Mouse (Mus musculus) CD4-positive, CD25-positive, alpha-beta regulatory T cell, adult 2 months (primary cell): ENCODE measurements around the gene Nrxn2.

Experiments used
- DNase-seq: peaks from one replicate; pipeline ENCODE4 v3.0.0-alpha.2; 2012; ENCODE audit warnings: low read depth, low spot score

Gene Nrxn2

DNA sequence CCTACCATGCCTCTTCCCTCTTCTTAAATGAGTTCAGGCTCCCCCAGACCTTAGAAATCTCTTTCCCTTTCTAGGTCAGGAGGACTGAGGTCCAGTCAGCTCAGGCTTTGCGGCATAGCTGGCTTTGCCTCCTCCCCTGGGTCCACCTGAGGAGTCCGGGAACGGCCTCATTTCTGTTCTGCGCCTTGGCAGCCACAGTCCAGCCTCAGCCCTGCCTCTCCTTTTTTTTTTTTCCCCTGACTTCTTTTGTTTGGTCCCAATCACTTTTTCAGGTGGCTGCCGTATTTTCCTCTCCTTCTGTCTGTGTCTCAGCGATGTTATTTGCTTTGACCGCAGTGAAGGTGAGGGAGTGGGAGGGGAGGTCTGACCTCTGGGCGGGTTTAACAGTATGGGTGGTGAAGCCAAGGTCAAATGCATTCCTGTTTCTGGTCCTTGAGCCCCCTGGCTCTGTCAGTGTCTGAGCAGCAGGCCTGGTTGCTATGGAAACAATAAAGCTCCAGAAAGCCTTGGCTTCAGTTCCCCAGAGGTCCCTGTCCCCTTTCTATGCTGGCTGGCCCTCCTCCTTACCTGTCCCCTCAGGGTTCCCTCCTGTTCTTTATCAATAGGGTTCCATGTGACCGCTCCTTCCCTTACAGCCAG is 34.3 kb downstream of the Nrxn2 start:
- DNase-seq, result no peak

DNA sequence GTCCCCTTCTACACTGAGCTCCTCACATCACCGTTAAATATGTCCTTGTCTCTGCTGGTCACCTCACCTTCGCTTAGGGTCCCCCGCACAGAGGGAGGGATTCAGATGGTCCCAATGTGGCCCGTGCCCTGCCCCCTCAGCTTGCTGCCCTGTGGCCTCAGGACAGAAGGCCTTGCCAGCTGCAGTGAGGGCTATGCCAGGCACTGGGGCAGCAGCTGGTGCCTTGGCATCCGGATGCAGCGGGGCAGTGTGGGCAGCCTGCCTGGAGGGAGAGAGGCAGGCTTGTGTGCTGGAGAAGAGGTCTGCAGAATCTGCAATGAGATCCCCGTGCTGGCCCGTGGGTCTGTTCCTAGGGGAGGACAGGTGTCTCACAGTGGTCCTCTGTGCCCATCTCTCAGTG is 34.8 kb downstream of the Nrxn2 start:
- DNase-seq, result no peak

- no peak for DNase-seq
Observed at GRCm38 (mm10) chr19:6454041-6454720, 35.6 kb downstream of the Nrxn2 start.

- DNase-seq, result no peak
Observed at GRCm38 (mm10) chr19:6459504-6459903, 41.0 kb downstream of the Nrxn2 start.

DNA sequence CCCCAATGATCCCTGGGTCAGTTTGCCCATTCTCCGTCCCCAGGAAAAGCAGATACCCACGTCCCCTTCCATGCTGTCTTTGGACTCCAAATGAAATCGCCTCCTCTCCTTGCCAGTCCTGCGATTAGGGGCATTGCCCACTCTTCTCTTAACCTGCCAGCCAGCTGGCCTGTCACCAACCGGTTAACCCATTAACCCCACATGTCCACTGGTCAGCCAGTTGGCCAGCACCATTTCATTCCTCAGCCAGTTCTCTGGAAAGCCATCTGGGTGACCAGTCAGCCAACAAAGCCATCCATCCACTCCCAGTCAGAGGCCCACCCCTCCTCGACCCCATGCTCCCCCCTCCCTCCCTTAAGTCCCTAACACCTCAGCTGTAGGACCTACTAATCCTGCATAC is 44.3 kb downstream of the Nrxn2 start:
- DNase-seq, result no peak

- DNase-seq, result no peak
Observed at GRCm38 (mm10) chr19:6464306-6465071, 46.0 kb downstream of the Nrxn2 start.

- no peak for DNase-seq
Observed at GRCm38 (mm10) chr19:6465090-6465489, 46.6 kb downstream of the Nrxn2 start.

DNA sequence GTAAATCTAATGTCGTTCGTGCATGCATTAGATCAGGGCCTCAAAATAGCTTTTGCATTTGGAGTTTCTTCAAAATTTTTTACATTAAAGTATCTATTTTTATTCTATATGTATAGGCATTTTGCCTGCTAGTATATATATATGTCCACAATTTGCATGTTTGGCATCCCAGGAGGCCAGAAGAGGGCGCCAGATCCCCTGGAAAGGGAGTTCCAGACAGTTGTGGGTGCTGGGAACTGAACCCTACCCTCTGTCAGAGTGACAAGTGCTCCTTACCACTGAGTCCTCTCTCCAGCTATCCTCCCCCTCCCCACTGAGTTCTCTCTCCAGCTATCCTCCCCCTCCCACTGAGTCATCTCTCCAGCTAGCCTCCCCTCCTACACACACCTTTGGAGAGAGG is 48.4 kb downstream of the Nrxn2 start:
- no peak for DNase-seq

- DNase-seq, result no peak
Observed at GRCm38 (mm10) chr19:6467374-6467979, 48.9 kb downstream of the Nrxn2 start.

GRCm38 (mm10) chr19:6471630-6472029 is 53.1 kb downstream of the Nrxn2 start:
- no peak for DNase-seq

DNA sequence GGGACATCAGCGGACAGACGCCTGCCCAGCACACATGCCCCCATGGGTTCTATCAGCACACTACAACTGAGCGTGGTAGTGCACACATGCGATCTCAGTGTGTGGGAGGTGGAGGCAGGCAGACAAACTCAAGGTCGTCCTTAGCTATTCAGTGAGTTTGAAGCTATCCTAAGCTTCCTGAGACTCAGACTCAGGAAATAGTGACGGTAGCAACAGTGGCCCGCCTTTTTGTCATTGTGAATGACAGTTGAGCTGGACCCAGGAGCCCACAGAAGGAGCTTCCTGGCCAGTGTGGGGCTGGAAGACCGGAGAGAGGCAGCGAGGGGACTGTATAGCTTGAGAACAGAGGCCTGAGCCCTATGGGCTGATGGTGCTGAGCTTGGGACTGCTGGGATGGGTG is 54.3 kb downstream of the Nrxn2 start:
- DNase-seq, result no peak

GRCm38 (mm10) chr19:6474706-6475105 is 56.2 kb downstream of the Nrxn2 start:
- DNase-seq, result no peak

GRCm38 (mm10) chr19:6475129-6475528 is 56.6 kb downstream of the Nrxn2 start:
- DNase-seq, result no peak

GRCm38 (mm10) chr19:6477007-6477406 is 58.5 kb downstream of the Nrxn2 start:
- DNase-seq, result no peak

DNA sequence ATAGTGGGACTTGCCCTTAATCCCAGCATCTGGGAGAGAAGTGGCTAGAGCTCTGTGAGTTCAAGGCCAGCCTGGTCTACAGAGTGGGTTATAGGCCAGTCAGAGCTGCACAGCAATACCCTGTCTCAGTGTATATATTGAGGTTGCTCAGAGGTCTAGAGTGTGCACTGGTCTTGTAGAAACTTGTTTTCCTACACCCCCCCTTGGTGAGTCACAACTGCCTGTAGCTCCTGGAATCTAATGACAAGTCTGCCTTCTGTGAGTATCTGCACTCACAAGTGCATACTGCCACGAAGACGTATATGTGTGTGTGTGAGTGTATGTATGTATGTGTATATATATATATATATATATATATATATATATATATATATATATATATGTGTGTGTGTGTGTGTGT is 60.0 kb downstream of the Nrxn2 start:
- DNase-seq, result no peak

- DNase-seq, result no peak
Observed at GRCm38 (mm10) chr19:6482886-6483285, 64.4 kb downstream of the Nrxn2 start.

GRCm38 (mm10) chr19:6485059-6485630 is 66.6 kb downstream of the Nrxn2 start:
- no peak for DNase-seq

DNA sequence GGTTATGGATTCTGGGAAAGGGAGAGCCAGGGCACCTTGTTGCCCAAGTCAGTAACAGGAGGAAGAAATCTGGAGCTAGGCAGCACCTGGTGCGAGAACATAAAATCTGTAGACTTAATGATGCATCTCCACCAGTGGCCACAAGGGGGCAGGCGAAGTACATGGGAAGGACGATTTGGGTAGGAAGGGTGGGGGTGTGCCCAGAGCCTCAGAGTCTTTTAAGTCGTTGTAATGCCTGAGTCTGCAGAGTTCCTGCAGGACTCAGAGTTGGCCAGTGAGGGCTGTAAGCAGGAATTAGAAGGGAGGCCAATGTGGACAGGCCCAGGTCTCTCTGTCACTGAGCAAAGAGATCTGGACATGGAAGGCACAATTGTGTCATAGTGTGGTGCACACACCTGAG is 70.5 kb downstream of the Nrxn2 start:
- DNase-seq, result peak; percentile 90

GRCm38 (mm10) chr19:6491538-6491937 is 73.0 kb downstream of the Nrxn2 start:
- DNase-seq, result no peak

GRCm38 (mm10) chr19:6492124-6492523 is 73.6 kb downstream of the Nrxn2 start:
- DNase-seq, result peak; percentile 52

DNA sequence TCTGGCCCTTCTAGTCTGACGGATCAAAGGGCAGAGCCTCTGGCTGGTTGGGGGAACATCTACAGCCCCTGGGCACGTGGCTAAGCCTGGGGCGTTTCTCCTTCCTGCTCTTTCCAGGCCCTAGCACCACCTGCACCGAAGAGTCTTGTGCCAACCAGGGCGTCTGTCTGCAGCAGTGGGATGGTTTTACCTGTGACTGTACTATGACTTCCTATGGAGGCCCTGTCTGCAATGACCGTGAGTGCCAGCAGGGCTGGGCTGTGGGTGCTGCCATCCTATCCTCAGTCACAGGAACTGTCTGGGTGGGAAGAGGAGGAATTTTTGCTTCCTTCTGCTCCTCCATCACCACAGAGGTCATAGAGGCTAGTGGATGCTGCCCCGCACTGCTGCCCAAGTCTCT is 74.7 kb downstream of the Nrxn2 start:
- no peak for DNase-seq

GRCm38 (mm10) chr19:6494032-6494431 is 75.5 kb downstream of the Nrxn2 start:
- DNase-seq, result no peak
